Mouse (Mus musculus) kidney, adult 2 months (tissue): ENCODE measurements at regions not wholly inside any gene's neighbourhood (a gene's known extent, or its start where the extent isn't known, plus 50 kb on each side); places are given as distances from the start of the nearest gene placed in this dataset.
A peak's percentile ranks its signal among the peaks of the same experiment; 100 is the strongest.

Experiments used
- DNase-seq: peaks from one replicate; pipeline ENCODE4 v3.0.0; 2021
- H3K27ac ChIP-seq: fragments of 200-500 bp; 2 replicates; pipeline ENCODE4 v1.5.1; 2012; ENCODE audit warnings: low read depth, low read length, control low read depth, inconsistent platforms; ENCODE audit not compliant: insufficient read depth
- H3K27me3 ChIP-seq: fragments of 200-500 bp; replicated peaks from 2 replicates; pipeline ENCODE4 v1.6.1; 2012; ENCODE audit warnings: mild to moderate bottlenecking, moderate library complexity, low read length, inconsistent platforms; ENCODE audit not compliant: control insufficient read depth, insufficient read depth
- H3K36me3 ChIP-seq: fragments of 200-500 bp; 2 replicates; pipeline ENCODE4 v1.6.1; 2012; ENCODE audit warnings: mild to moderate bottlenecking, moderate library complexity, low read length, inconsistent platforms; ENCODE audit not compliant: control insufficient read depth, insufficient read depth
- H3K4me1 ChIP-seq: fragments of 200-500 bp; 2 replicates; pipeline ENCODE4 v1.6.1; 2011; ENCODE audit warnings: low read length; ENCODE audit not compliant: control insufficient read depth, insufficient read depth
- H3K4me3 ChIP-seq: fragments of 200-500 bp; 2 replicates; pipeline ENCODE4 v1.5.1; 2011; ENCODE audit warnings: mild to moderate bottlenecking, low read depth, low read length, control low read depth; ENCODE audit not compliant: insufficient read depth
- CTCF ChIP-seq: fragments of 200-500 bp; conservative IDR thresholded peaks from 2 replicates; pipeline ENCODE4 v1.5.1; 2011; ENCODE audit warnings: low read depth, mild to moderate bottlenecking, control low read depth, low read length, moderate library complexity, mixed read lengths; ENCODE audit not compliant: insufficient read depth, insufficient read length
- POLR2A ChIP-seq: fragments of 200-500 bp; IDR thresholded peaks from one replicate; pipeline ENCODE4 v1.6.1; 2011; ENCODE audit warnings: low read depth, low read length, control low read depth
- WGBS: fragments of 180-500 bp; shearing (Covaris S2); methylation state at CpG from one replicate; pipeline ENCODE4 v1.1.7; 2018; 5-methylcytosine and 5-hydroxymethylcytosine counted together

GRCm38 (mm10) chr6:100415514-100415913 is 128.2 kb upstream of the Rybp start:
- Histone ChIP-seq H3K4me1 (no peaks in the 10 kb centered on the region), H3K27me3 (no peaks in the 10 kb centered on the region), H3K36me3 (no peaks in the 10 kb centered on the region), H3K27ac (no peak overlapping the region), H3K4me3 (no peak overlapping the region)
- DNase-seq = peak; percentile 38
- WGBS = 49% methylated on average over 7 of the region's 7 CpGs
- no peak for TF ChIP-seq POLR2A
- no peak for TF ChIP-seq CTCF

- Histone ChIP-seq H3K27ac (no peak overlapping the region), H3K27me3 (no peaks in the 10 kb centered on the region), H3K4me1 (no peaks in the 10 kb centered on the region), H3K4me3 (no peak overlapping the region), H3K36me3 (no peaks in the 10 kb centered on the region)
- no peak for DNase-seq
- 71% methylated on average over 4 of the region's 4 CpGs for WGBS
- TF ChIP-seq CTCF (no peak), POLR2A (no peak)
These were observed 127.6 kb upstream of the Rybp start for GRCm38 (mm10) chr6:100414836-100415235.

- H3K4me3 ChIP-seq = no peak overlapping the region
- H3K27me3 ChIP-seq = no peaks in the 10 kb centered on the region
- DNase-seq = no peak
- H3K4me1 ChIP-seq = no peaks in the 10 kb centered on the region
- H3K36me3 ChIP-seq = no peaks in the 10 kb centered on the region
- H3K27ac ChIP-seq = no peak overlapping the region
- TF ChIP-seq CTCF = no peak
- no peak for TF ChIP-seq POLR2A
- 63% methylated on average over 5 of the region's 5 CpGs for WGBS
These were observed 125.2 kb upstream of the Rybp start for GRCm38 (mm10) chr6:100412486-100412885.

- no peak overlapping the region for H3K27ac ChIP-seq
- no peak overlapping the region for H3K4me3 ChIP-seq
- TF ChIP-seq CTCF (no peak), POLR2A (no peak)
- no peak for DNase-seq
- WGBS = 73% methylated on average over 4 of the region's 4 CpGs
- H3K4me1 ChIP-seq = no peaks in the 10 kb centered on the region
- H3K36me3 ChIP-seq = no peaks in the 10 kb centered on the region
- H3K27me3 ChIP-seq = no peaks in the 10 kb centered on the region
These were observed 124.7 kb upstream of the Rybp start for GRCm38 (mm10) chr6:100411968-100412367.

- DNase-seq = no peak
- no peak overlapping the region for H3K4me3 ChIP-seq
- 97% methylated on average over 8 of the region's 8 CpGs for WGBS
- no peak for TF ChIP-seq CTCF
- TF ChIP-seq POLR2A = no peak
- H3K4me1 ChIP-seq = no peaks in the 10 kb centered on the region
- no peaks in the 10 kb centered on the region for H3K27me3 ChIP-seq
- H3K27ac ChIP-seq = no peak overlapping the region
- H3K36me3 ChIP-seq = no peaks in the 10 kb centered on the region
These were observed 122.9 kb upstream of the Rybp start for GRCm38 (mm10) chr6:100410067-100410631.

- H3K27ac ChIP-seq = no peak overlapping the region
- TF ChIP-seq CTCF (no peak), POLR2A (no peak)
- no peak for DNase-seq
- no peaks in the 10 kb centered on the region for H3K36me3 ChIP-seq
- 82% methylated on average over 8 of the region's 8 CpGs for WGBS
- H3K4me3 ChIP-seq = no peak overlapping the region
- H3K4me1 ChIP-seq = no peaks in the 10 kb centered on the region
- H3K27me3 ChIP-seq = no peaks in the 10 kb centered on the region
These were observed 121.5 kb upstream of the Rybp start for GRCm38 (mm10) chr6:100408826-100409225.

GRCm38 (mm10) chr6:100406504-100406903 is 119.2 kb upstream of the Rybp start:
- Histone ChIP-seq H3K27me3 (no peaks in the 10 kb centered on the region), H3K4me1 (no peaks in the 10 kb centered on the region), H3K36me3 (no peaks in the 10 kb centered on the region), H3K27ac (no peak overlapping the region), H3K4me3 (no peak overlapping the region)
- DNase-seq = no peak
- WGBS = 92% methylated on average over 4 of the region's 4 CpGs
- TF ChIP-seq POLR2A = no peak
- TF ChIP-seq CTCF = no peak

- Histone ChIP-seq H3K27ac (no peak overlapping the region), H3K27me3 (no peaks in the 10 kb centered on the region), H3K4me1 (no peaks in the 10 kb centered on the region), H3K36me3 (no peaks in the 10 kb centered on the region), H3K4me3 (no peak overlapping the region)
- 95% methylated on average over 3 of the region's 3 CpGs for WGBS
- no peak for DNase-seq
- no peak for TF ChIP-seq POLR2A
- no peak for TF ChIP-seq CTCF
These were observed 116.9 kb upstream of the Rybp start for GRCm38 (mm10) chr6:100404161-100404560.
